Comparison of ENCODE assay signal across 8 mouse cellular contexts in genomic region chr2:72728699-72729098, GRCm38 (mm10).
DNase-seq lines count a peak whose midpoint lies in the region; ATAC-seq and TF ChIP-seq lines count a peak whose summit lies in the region.

No protein-coding gene starts in this region.

- no peak overlapping the region for H3K4me2 ChIP-seq in neural tube, embryonic 15.5 days

- intact Hi-C loops in gastrocnemius, postnatal 36 days (cut with DNase I) = loop anchor here (5.0 kb wide), 1 partner anchor 334 kb away; no protein-coding TSS in a partner anchor

- no peak overlapping the region for H3K4me3 ChIP-seq in neural tube, embryonic 15.5 days (replicated peaks)

- H3K27ac ChIP-seq in neural tube, embryonic 15.5 days (replicated peaks) = no peak overlapping the region

- no peaks in the 10 kb centered on the region for H3K36me3 ChIP-seq in neural tube, embryonic 15.5 days

- CTCF ChIA-PET in Patski (lab: Charles Lee) = interaction anchor here (1.0 to 1.3 kb wide), 2 partner anchors 9 to 10 kb away, joined by 3 read pairs; no protein-coding TSS in a partner anchor

- no peaks in the 10 kb centered on the region for H3K9me3 ChIP-seq in neural tube, embryonic 15.5 days (replicated peaks)

- 45% methylated on average over 3 of the region's 3 CpGs for WGBS in neural tube, embryonic 15.5 days

- peaks cover 14% of the 10 kb centered on the region for H3K27me3 ChIP-seq in neural tube, embryonic 15.5 days (replicated peaks)
- H3K27me3 ChIP-seq in Patski = no peaks in the 10 kb centered on the region

- ATAC-seq in neural tube, embryonic 15.5 days (ENCODE audit: low FRiP score) = no peak
- ATAC-seq in Patski = no peak
- ATAC-seq in monocyte, adult 5-6 weeks (replicated peaks; ENCODE audit: insufficient number of reproducible peaks, low FRiP score, low TSS enrichment, poor library complexity, severe bottlenecking) = no peak

- H3K4me1 ChIP-seq in neural tube, embryonic 15.5 days = no peaks in the 10 kb centered on the region

- peak; percentile 35 for DNase-seq in neural tube, embryonic 10.5 days (ENCODE audit: extremely low spot score, low spot score)
- DNase-seq in Patski (ENCODE audit: low read depth, low spot score) = no peak
- DNase-seq in cerebellum, adult 18-20 months = peak; percentile 42 to 54
- DNase-seq in gastrocnemius, postnatal 36 days = peak; percentile 28 to 70
- DNase-seq in left cerebral cortex, adult 8-10 months (ENCODE audit: low spot score in 2 of 2) = peak; percentile 6 to 8
- DNase-seq in ovary, postnatal 14 days (ENCODE audit: low spot score) = peak; percentile 57

- TF ChIP-seq CTCF in Patski (IDR thresholded peaks at IDR 0.05) = peak; percentile 65

- H3K9ac ChIP-seq in neural tube, embryonic 15.5 days (replicated peaks) = no peak overlapping the region

- POLR2A ChIA-PET in Patski (lab: Charles Lee) = no interaction called here

- in situ Hi-C loops in Patski (cut with MboI; ENCODE audit: low pct_unique_long_range_greater_than_20kb) = no loop called here
